Mouse (Mus musculus) stomach, postnatal 0 days (tissue): ENCODE results near the gene Nos3. TPM values are rescaled to one million over a fixed set of nuclear protein-coding genes. Genes with fewer than 3 reads are reported as not detected.
A peak's percentile ranks its signal among the peaks of the same experiment; 100 is the strongest.

Experiments used
- ATAC-seq: fragments of 200-750 bp; cut with Nextera tagmentation; 2 replicates; pipeline ENCODE4 v1.8.0; 2017; ENCODE audit not compliant: low FRiP score, low TSS enrichment
- DNase-seq: peaks from one replicate; pipeline ENCODE4 v3.0.0-alpha.2; 2016; ENCODE audit warnings: low spot score
- H3K27ac ChIP-seq: fragments of 300-500 bp; sonication (generic); replicated peaks from 2 replicates; pipeline ENCODE4 v1.5.1; 2014; ENCODE audit warnings: mild to moderate bottlenecking, control low read depth
- H3K27me3 ChIP-seq: fragments of 300-500 bp; sonication (generic); 2 replicates; pipeline ENCODE4 v1.6.1; 2014; ENCODE audit warnings: low read length; ENCODE audit not compliant: control insufficient read depth, insufficient read depth
- H3K36me3 ChIP-seq: fragments of 300-500 bp; sonication (generic); 2 replicates; pipeline ENCODE4 v1.6.1; 2014; ENCODE audit warnings: low read length, mixed read lengths; ENCODE audit not compliant: control insufficient read depth, insufficient read depth
- H3K4me1 ChIP-seq: fragments of 300-500 bp; sonication (generic); replicated peaks from 2 replicates; pipeline ENCODE4 v1.6.1; 2014; ENCODE audit warnings: antibody characterized with exemption; ENCODE audit not compliant: control insufficient read depth, insufficient read depth
- H3K4me2 ChIP-seq: fragments of 300-500 bp; sonication (generic); replicated peaks from 2 replicates; pipeline ENCODE4 v1.6.1; 2014; ENCODE audit warnings: low read depth, mild to moderate bottlenecking, control low read depth, moderate library complexity
- H3K4me3 ChIP-seq: fragments of 300-500 bp; sonication (generic); 2 replicates; pipeline ENCODE4 v1.5.1; 2014; ENCODE audit warnings: low read depth, low read length, control low read depth
- H3K9ac ChIP-seq: fragments of 300-500 bp; sonication (generic); 2 replicates; pipeline ENCODE4 v1.6.1; 2014; ENCODE audit warnings: mild to moderate bottlenecking, low read length, control low read depth, mixed read lengths
- H3K9me3 ChIP-seq: fragments of 300-500 bp; sonication (generic); 2 replicates; pipeline ENCODE4 v1.6.1; 2016; ENCODE audit warnings: low read length; ENCODE audit not compliant: control insufficient read depth
- CTCF ChIP-seq: IDR thresholded peaks from 2 replicates; pipeline ENCODE4 v1.5.1; 2016; ENCODE audit warnings: antibody characterized with exemption, low read depth, mild to moderate bottlenecking, moderate library complexity
- EP300 ChIP-seq: optimal IDR thresholded peaks from 2 replicates; pipeline ENCODE3; 2016; ENCODE audit warnings: antibody characterized with exemption
- WGBS: fragments of 180-500 bp; shearing (Covaris S2); extraction: QIAGEN DNeasy Blood & Tissue Kit; methylation state at CpG from one replicate; pipeline ENCODE4 v1.1.7; 2014; 5-methylcytosine and 5-hydroxymethylcytosine counted together
- polyA plus RNA-seq: library from polyadenylated mRNA; unstranded; fragments of >200 nt; fragmentation: Nextera tagmentation; extraction: Ambion mirVana; gene quantifications from 2 replicates; pipeline ENCODE4 v1.2.1, GENCODE M21; 2015

Gene Nos3
- polyA plus RNA-seq, 1 experiment from 2014 or later: 3.2 TPM

- Histone ChIP-seq H3K9ac (no peak overlapping the region), H3K4me1 (no peaks in the 10 kb centered on the region), H3K27ac (no peak overlapping the region), H3K27me3 (no peaks in the 10 kb centered on the region), H3K36me3 (peaks cover 4% of the 10 kb centered on the region; the same call in 1 of the 2 replicates), H3K4me2 (no peak overlapping the region), H3K4me3 (no peak overlapping the region), H3K9me3 (no peaks in the 10 kb centered on the region)
- WGBS: 87% methylated on average over 9 of the region's 9 CpGs
- TF ChIP-seq CTCF (no peak), EP300 (no peak)
- ATAC-seq: no peak
- no peak for DNase-seq
Observed at GRCm38 (mm10) chr5:24420381-24420780, 55.8 kb downstream of the Nos3 start.

GRCm38 (mm10) chr5:24423129-24424003 lies 58.8 kb downstream of the Nos3 start, which contains the start of the genes Cdk5 and Slc4a2:
Cdk5 (minus strand) TSS chr5:24423530.
Slc4a2 (plus strand) TSS chr5:24423837.
- peak; percentile 98 for DNase-seq
- H3K36me3 ChIP-seq: peaks cover 4% of the 10 kb centered on the region; the same call in 1 of the 2 replicates
- H3K4me2 ChIP-seq: peak within 1 kb of the TSS; percentile 88
- H3K27ac ChIP-seq: peak within 1 kb of the TSS; percentile 94
- H3K4me3 ChIP-seq: peak within 1 kb of the TSS; percentile 68
- TF ChIP-seq CTCF (no peak), EP300 (peak; percentile 87)
- under 1% methylated on average over 46 of the region's 46 CpGs for WGBS
- ATAC-seq: peak; percentile 93
- H3K4me1 ChIP-seq: no peaks in the 10 kb centered on the region; the same call in none of the 2 replicates
- H3K27me3 ChIP-seq: no peaks in the 10 kb centered on the region
- peak within 1 kb of the TSS; percentile 77 for H3K9ac ChIP-seq
- H3K9me3 ChIP-seq: no peaks in the 10 kb centered on the region

- no peak for DNase-seq
- no peaks in the 10 kb centered on the region; the same call in none of the 2 replicates for H3K4me1 ChIP-seq
Observed at GRCm38 (mm10) chr5:24424004-24424781, 59.6 kb downstream of the Nos3 start.

GRCm38 (mm10) chr5:24424861-24425411 lies 60.3 kb downstream of the Nos3 start:
- Histone ChIP-seq H3K4me3 (peak overlapping the region; percentile 68), H3K9me3 (no peaks in the 10 kb centered on the region), H3K27ac (peak overlapping the region; percentile 94), H3K36me3 (peaks cover 5% of the 10 kb centered on the region; the same call in 1 of the 2 replicates), H3K9ac (peak overlapping the region; percentile 76), H3K4me1 (no peaks in the 10 kb centered on the region; the same call in none of the 2 replicates), H3K27me3 (no peaks in the 10 kb centered on the region), H3K4me2 (peak overlapping the region; percentile 88)
- TF ChIP-seq CTCF (no peak), EP300 (no peak)
- DNase-seq: peak; percentile 90
- WGBS: under 1% methylated on average over 43 of the region's 60 CpGs
- ATAC-seq: peak; percentile 17; the same call in 1 of the 2 replicates

More at GRCm38 (mm10) chr5:24424004-24424781, 59.6 kb downstream of the Nos3 start:
- peak overlapping the region; percentile 88 for H3K4me2 ChIP-seq
- TF ChIP-seq EP300 (peak; percentile 71), CTCF (no peak)
- H3K9ac ChIP-seq: peak overlapping the region; percentile 76
- peaks cover 3% of the 10 kb centered on the region; the same call in 1 of the 2 replicates for H3K36me3 ChIP-seq
- no peaks in the 10 kb centered on the region for H3K27me3 ChIP-seq
- peak overlapping the region; percentile 68 for H3K4me3 ChIP-seq
- WGBS: 7% methylated on average over 21 of the region's 21 CpGs
- ATAC-seq: peak; percentile 24
- peak overlapping the region; percentile 94 for H3K27ac ChIP-seq
- no peaks in the 10 kb centered on the region for H3K9me3 ChIP-seq

GRCm38 (mm10) chr5:24425421-24426036 lies 60.9 kb downstream of the Nos3 start:
- 0% methylated on average over 25 of the region's 30 CpGs for WGBS

More at GRCm38 (mm10) chr5:24425421-24426036, 60.9 kb downstream of the Nos3 start:
- Histone ChIP-seq H3K9me3 (no peaks in the 10 kb centered on the region), H3K4me2 (peak overlapping the region; percentile 88), H3K27ac (peak overlapping the region; percentile 94), H3K4me3 (peak overlapping the region; percentile 68), H3K27me3 (no peaks in the 10 kb centered on the region), H3K36me3 (peaks cover 11% of the 10 kb centered on the region), H3K9ac (peak overlapping the region; percentile 76), H3K4me1 (no peaks in the 10 kb centered on the region; the same call in none of the 2 replicates)
- TF ChIP-seq CTCF (peak; percentile 48), EP300 (no peak)
- peak; percentile 68 for DNase-seq
- ATAC-seq: no peak
